Mouse (Mus musculus) regulatory T cell (primary cell): Measurements from ENCODE around the gene Zfp398.
"Not testable (repeated sequence)": the region's sequence is repeated elsewhere in the genome, so short reads cannot be mapped to it uniquely, and the experiment has no call there.

Experiments used
- in situ Hi-C: fragments of 300-600 bp; cut with MboI, MseI; formaldehyde crosslinking; loops from one replicate; pipeline ENCODE4 v1.15.1; 2025; ENCODE audit warnings: high pct_unique_total_duplicates

Zfp398 gene

GRCm38 (mm10) chr6:47824241-47824640 is 11.2 kb upstream of the Zfp398 start:
- in situ Hi-C loops: no loop called here

- in situ Hi-C loops: loop anchor here (5.0 kb wide), 1 partner anchor 35 kb away; no protein-coding TSS in a partner anchor
These were observed 8.0 kb upstream of the Zfp398 start for GRCm38 (mm10) chr6:47827462-47827861.

- in situ Hi-C loops: loop anchor here (5.0 kb wide), 1 partner anchor 37 kb away; no protein-coding TSS in a partner anchor
These were observed 6.5 kb upstream of the Zfp398 start for GRCm38 (mm10) chr6:47828950-47829349.

- in situ Hi-C loops: no loop called here
These were observed 5.1 kb upstream of the Zfp398 start, which contains the start of gene Zfp786 for GRCm38 (mm10) chr6:47830104-47831078. TSS of gene Zfp786 (minus strand) at chr6:47830867.

- in situ Hi-C loops: no loop called here
These were observed 3.2 kb upstream of the Zfp398 start for GRCm38 (mm10) chr6:47832220-47832619.

GRCm38 (mm10) chr6:47835984-47836521 is 592 bp downstream of the Zfp398 start:
- in situ Hi-C loops: no loop called here

- in situ Hi-C loops: no loop called here
These were observed 2.2 kb downstream of the Zfp398 start for GRCm38 (mm10) chr6:47837630-47838029.

GRCm38 (mm10) chr6:47841077-47841476 is 5.6 kb downstream of the Zfp398 start:
- in situ Hi-C loops: no loop called here

- in situ Hi-C loops: no loop called here
These were observed 6.4 kb downstream of the Zfp398 start for GRCm38 (mm10) chr6:47841831-47842230.

- in situ Hi-C loops: no loop called here
These were observed 6.9 kb downstream of the Zfp398 start for GRCm38 (mm10) chr6:47842337-47842736.

- in situ Hi-C loops: no loop called here
These were observed 10.3 kb downstream of the Zfp398 start for GRCm38 (mm10) chr6:47845779-47846178.

GRCm38 (mm10) chr6:47857241-47857640 is 21.8 kb downstream of the Zfp398 start:
- in situ Hi-C loops: no loop called here

- in situ Hi-C loops: not testable (repeated sequence)
These were observed 22.3 kb downstream of the Zfp398 start for GRCm38 (mm10) chr6:47857729-47858128.

- in situ Hi-C loops: no loop called here
These were observed 36.8 kb downstream of the Zfp398 start for GRCm38 (mm10) chr6:47872266-47872665.

GRCm38 (mm10) chr6:47877058-47877457 is 41.6 kb downstream of the Zfp398 start, which contains the start of gene Zfp282:
TSS of gene Zfp282 (plus strand) at chr6:47877204.
- in situ Hi-C loops: no loop called here

GRCm38 (mm10) chr6:47877461-47878132 is 42.1 kb downstream of the Zfp398 start:
- in situ Hi-C loops: no loop called here

- in situ Hi-C loops: no loop called here
These were observed 42.7 kb downstream of the Zfp398 start for GRCm38 (mm10) chr6:47878133-47878514.

- in situ Hi-C loops: no loop called here
These were observed 43.1 kb downstream of the Zfp398 start for GRCm38 (mm10) chr6:47878593-47878992.

GRCm38 (mm10) chr6:47879049-47879716 is 43.7 kb downstream of the Zfp398 start:
- in situ Hi-C loops: no loop called here

GRCm38 (mm10) chr6:47880166-47880565 is 44.7 kb downstream of the Zfp398 start:
- in situ Hi-C loops: no loop called here

- in situ Hi-C loops: no loop called here
These were observed 53.4 kb downstream of the Zfp398 start for GRCm38 (mm10) chr6:47888812-47889383.
